Mouse (Mus musculus) neutrophil, adult 5-6 weeks (primary cell): Measurements from ENCODE around the gene Kdm4a. TPM values are rescaled to one million over a fixed set of nuclear protein-coding genes. Genes with fewer than 3 reads are reported as not detected.

ENCODE experiments used
- total RNA-seq: library from RNA; stranded (forward); fragments of 200-1000 nt; gene quantifications from 2 replicates; pipeline ENCODE4 v1.2.3, GENCODE M21; 2017

The Kdm4a gene
- total RNA-seq, 1 experiment from 2014 or later: 93.9 TPM

Other genes starting within 250 kb of the Kdm4a start
- gene St3gal3, start 45.1 kb downstream of the Kdm4a start, total RNA-seq: 5.5 and 7.5 TPM in 2 replicates
- gene Ptprf, start 111.4 kb upstream of the Kdm4a start, total RNA-seq: 0.23 and 0.49 TPM in 2 replicates
- 15.8 and 17.5 TPM in 2 replicates for gene Szt2, start 229.2 kb upstream of the Kdm4a start, total RNA-seq
- 85.8 and 105 TPM in 2 replicates for gene Med8, start 229.3 kb upstream of the Kdm4a start, total RNA-seq
- gene Elovl1, start 248.1 kb upstream of the Kdm4a start, total RNA-seq: 59.4 and 60.7 TPM in 2 replicates